Mouse (Mus musculus) MEL (cell line): ENCODE measurements around the gene Abcc1.

ENCODE experiments used
- CTCF ChIP-seq, 3 experiments: IDR thresholded peaks in 2 of 3; conservative IDR thresholded peaks in 1 of 3; 2 replicates each; pipeline ENCODE4 v1.5.1; 2011 to 2012; ENCODE audit warnings: low read length in 3 of 3, low read depth in 2 of 3, mild to moderate bottlenecking in 2 of 3, improper control_type of control experiment in 1 of 3, inconsistent platforms in 1 of 3, mixed read lengths in 1 of 3, moderate library complexity in 1 of 3; ENCODE audit not compliant: control insufficient read depth in 1 of 3, insufficient read depth in 1 of 3, poor library complexity in 1 of 3, severe bottlenecking in 1 of 3
- E2F4 ChIP-seq: IDR thresholded peaks from 2 replicates; pipeline ENCODE4 v1.6.1; 2011; ENCODE audit warnings: low read depth, low read length, improper control_type of control experiment, borderline replicate concordance
- EP300 ChIP-seq, 2 experiments: IDR thresholded peaks; 2 replicates each; pipeline ENCODE4 v1.6.1; 2011; ENCODE audit warnings: improper control_type of control experiment in 2 of 2, low read length in 2 of 2, low read depth in 1 of 2, mild to moderate bottlenecking in 1 of 2
- GABPA ChIP-seq: IDR thresholded peaks from 2 replicates; pipeline ENCODE4 v1.6.1; 2012; ENCODE audit warnings: low read depth, mild to moderate bottlenecking, inconsistent platforms, low read length, improper control_type of control experiment, moderate library complexity
- MAFK ChIP-seq: IDR thresholded peaks from 2 replicates; pipeline ENCODE4 v1.6.1; 2011; ENCODE audit warnings: low read depth, mild to moderate bottlenecking, low read length, improper control_type of control experiment, borderline replicate concordance
- POLR2AphosphoS2 ChIP-seq: IDR thresholded peaks from 2 replicates; pipeline ENCODE4 v1.6.1; 2011; ENCODE audit warnings: low read length, improper control_type of control experiment
- TCF12 ChIP-seq: IDR thresholded peaks from 2 replicates; pipeline ENCODE4 v1.6.1; 2014; ENCODE audit warnings: low read depth, mild to moderate bottlenecking, inconsistent platforms, low read length, improper control_type of control experiment, moderate library complexity
- UBTF ChIP-seq: IDR thresholded peaks from 2 replicates; pipeline ENCODE4 v1.6.1; 2012; ENCODE audit warnings: low read depth, mild to moderate bottlenecking, inconsistent platforms, low read length, improper control_type of control experiment, moderate library complexity, borderline replicate concordance; ENCODE audit not compliant: insufficient read depth
- ZMIZ1 ChIP-seq: IDR thresholded peaks from 2 replicates; pipeline ENCODE4 v1.6.1; 2012; ENCODE audit warnings: low read depth, mild to moderate bottlenecking, inconsistent platforms, low read length, improper control_type of control experiment, moderate library complexity

DNA sequence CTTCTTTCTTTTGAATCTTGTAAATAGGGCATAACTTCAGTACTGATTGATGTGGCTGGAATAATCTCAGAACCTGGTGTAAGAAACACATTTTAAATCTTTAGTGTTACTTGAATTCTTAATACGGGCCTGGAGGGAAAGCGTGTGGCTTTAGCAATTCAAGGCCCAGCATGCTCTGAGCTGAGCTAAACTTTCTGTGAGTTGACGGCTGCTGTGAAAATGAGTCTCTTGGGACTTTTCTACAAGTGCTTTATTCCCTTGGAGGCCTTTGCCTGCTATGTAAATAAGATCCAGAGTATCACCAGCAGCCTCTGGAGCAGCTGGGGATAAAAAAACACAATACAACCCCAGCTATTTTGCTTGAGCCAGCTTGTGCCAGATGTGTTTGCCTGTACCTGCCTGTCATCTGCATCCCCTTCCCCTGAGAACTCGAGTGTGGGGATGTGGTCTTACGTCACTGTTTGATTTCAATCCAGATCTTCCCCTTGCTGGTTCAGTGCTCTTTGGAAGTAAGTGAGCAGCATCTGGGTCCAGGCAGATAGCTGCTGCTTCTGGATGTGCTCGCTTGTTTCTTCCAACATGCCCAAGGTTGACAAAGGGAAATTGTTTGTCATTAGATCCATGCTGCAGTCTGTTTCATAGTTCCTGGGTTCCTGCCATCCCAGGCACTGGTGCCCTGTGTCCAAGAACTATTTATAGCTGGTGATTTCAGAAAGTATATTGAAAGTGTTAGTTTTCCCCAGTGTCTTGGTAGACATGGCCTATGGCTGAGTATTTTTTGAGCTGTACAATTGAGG, 82.9 kb downstream of the Abcc1 start:
- TF ChIP-seq CTCF (IDR thresholded peaks at IDR 0.05 in 2 of 3, conservative IDR thresholded peaks at IDR 0.05 in 1 of 3; ENCODE audit: control insufficient read depth in 1 of 3, insufficient read depth in 1 of 3, low read depth in 2 of 3, low read length in 3 of 3, poor library complexity in 1 of 3, severe bottlenecking in 1 of 3) (no peak), MAFK (no peak), EP300 (IDR thresholded peaks at IDR 0.05; ENCODE audit: low read depth in 1 of 2, low read length in 2 of 2) (no peak), GABPA (no peak), POLR2AphosphoS2 (no peak), UBTF (no peak), ZMIZ1 (no peak), TCF12 (no peak), E2F4 (no peak)
